15 mouse cellular contexts compared by ENCODE assay signal in genomic region chr14:34297038-34297437, GRCm38 (mm10). TPM values are rescaled to one million over a fixed set of nuclear protein-coding genes. Genes with fewer than 3 reads are reported as not detected.
A peak's percentile ranks its signal among the peaks of the same experiment; 100 is the strongest.
DNase-seq lines count a peak whose midpoint lies in the region; ATAC-seq and TF ChIP-seq lines count a peak whose summit lies in the region.
"Had no signal": no experiment of that assay in that cellular context is flagged by ENCODE, and none has a peak within 500 bp of the region (broad histone marks: within the 10 kb centered on the region; RNA-seq: fewer than 3 reads in every experiment).

No protein-coding gene starts in this region.

- no peak for ATAC-seq in liver, postnatal 0 days
- peak; percentile 8; the same call in 1 of the 2 replicates for ATAC-seq in G1E (ENCODE audit: extremely low read depth, insufficient number of reproducible peaks, low FRiP score, poor library complexity, severe bottlenecking)
- ATAC-seq: forebrain, embryonic 16.5 days had no signal

- DNase-seq in liver, postnatal 0 days: no peak
- DNase-seq in liver: no peak
- no peak for DNase-seq in G1E (ENCODE audit: low spot score)
- peak; percentile 59 for DNase-seq in brain, adult 2 months (ENCODE audit: low read depth, low spot score)
- DNase-seq in embryo, embryonic 10 days (ENCODE audit: low spot score): no peak
- no peak for DNase-seq in gastrocnemius, postnatal 25 days
- no peak for DNase-seq in right cerebral cortex, postnatal 25 days
- DNase-seq: cerebellum, adult 11-12 months; retina, postnatal 1 day had no signal

- H3K9ac ChIP-seq in liver, postnatal 0 days (replicated peaks): no peak overlapping the region

- 49% methylated on average over 4 of the region's 4 CpGs for WGBS in liver, postnatal 0 days (ENCODE audit: insufficient replicate concordance)

- H3K79me2 ChIP-seq in myocyte (ENCODE audit: control insufficient read depth, insufficient read depth): no peaks in the 10 kb centered on the region

- peaks cover 14% of the 10 kb centered on the region; the same call in 1 of the 2 replicates for H3K4me1 ChIP-seq in liver, postnatal 0 days (ENCODE audit: insufficient read depth)
- H3K4me1 ChIP-seq in G1E (ENCODE audit: insufficient read depth, low read depth, low read length): peaks cover 3% of the 10 kb centered on the region; the same call in 1 of the 2 replicates

- no peak for TF ChIP-seq CTCF in liver, postnatal 0 days (IDR thresholded peaks at IDR 0.05; ENCODE audit: low read depth)
- no peak for TF ChIP-seq CTCF in G1E (IDR thresholded peaks at IDR 0.05; ENCODE audit: low read depth, low read length)

- H3K9me3 ChIP-seq in liver, postnatal 0 days (ENCODE audit: low read length): no peaks in the 10 kb centered on the region
- no peaks in the 10 kb centered on the region for H3K9me3 ChIP-seq in G1E (replicated peaks)

- H3K27me3 ChIP-seq in liver, postnatal 0 days (ENCODE audit: insufficient read depth, low read length): no peaks in the 10 kb centered on the region
- H3K27me3 ChIP-seq in G1E (ENCODE audit: insufficient read depth, low read length) (no peaks in the 10 kb centered on the region), myocyte (ENCODE audit: control insufficient read depth, insufficient read depth, insufficient read length) (no peaks in the 10 kb centered on the region)

- peak overlapping the region; percentile 19 for H3K4me2 ChIP-seq in liver, postnatal 0 days (ENCODE audit: low read depth, low read length)
- peak overlapping the region; percentile 38 for H3K4me2 ChIP-seq in myocyte (ENCODE audit: low read depth)
- H3K4me2 ChIP-seq: heart, embryonic 11.5 days had no signal

- no peak overlapping the region for H3K4me3 ChIP-seq in liver, postnatal 0 days (ENCODE audit: low read depth, low read length)
- H3K4me3 ChIP-seq in G1E (ENCODE audit: low read depth, low read length) (no peak overlapping the region), myocyte (no peak overlapping the region)

- no peak overlapping the region for H3ac ChIP-seq in myocyte (ENCODE audit: control insufficient read depth, insufficient read length)

- peak overlapping the region; percentile 9; the same call in 1 of the 2 replicates for H3K27ac ChIP-seq in liver, postnatal 0 days (ENCODE audit: low read depth)

- TF ChIP-seq EP300 in liver, postnatal 0 days (IDR thresholded peaks at IDR 0.05; ENCODE audit: low read depth): no peak

- no peaks in the 10 kb centered on the region for H3K36me3 ChIP-seq in liver, postnatal 0 days (replicated peaks; ENCODE audit: insufficient read depth, low read length)
- peaks cover 19% of the 10 kb centered on the region for H3K36me3 ChIP-seq in G1E (replicated peaks)
- H3K36me3 ChIP-seq in myocyte (ENCODE audit: control insufficient read depth, insufficient read depth): no peaks in the 10 kb centered on the region

- TF ChIP-seq POLR2A in myocyte (IDR thresholded peaks at IDR 0.05; ENCODE audit: insufficient read length, low read depth): no peak

TF ChIP-seq in myocyte, 11 proteins besides CTCF, POLR2A, EP300 and RAD21:
- TF ChIP-seq MYOD1 (IDR thresholded peaks at IDR 0.05; ENCODE audit: control insufficient read depth in 1 of 3, insufficient read length in 2 of 3, low read depth in 2 of 3) (peak in 1 of 3 experiments; percentile 26), MYOG (IDR thresholded peaks at IDR 0.05; ENCODE audit: control insufficient read depth in 1 of 3, insufficient read depth in 1 of 3, insufficient read length in 2 of 3, low read depth in 2 of 3) (peak in 1 of 3 experiments; percentile 29), POLR2AphosphoS2 (IDR thresholded peaks at IDR 0.05; ENCODE audit: insufficient read length, low read depth) (no peak)

RNA-seq across cellular contexts. Expression of gene Shld2, which starts 13.3 kb away (rescaled TPM):
- polyA plus RNA-seq in liver, postnatal 0 days (2015; fragmentation: Nextera tagmentation; extraction: Ambion mirVana): 10.7 and 13.6 TPM in 2 replicates
- total RNA-seq in G1E (2014; fragmentation: Nextera tagmentation) (21.1 and 24.2 TPM in 2 replicates), G1E (2017) (14.6 and 14.8 TPM in 2 replicates)
- polyA plus RNA-seq in G1E (2012) (6.2 and 7.9 TPM in 2 replicates), myocyte (2012; fragmentation: generic; extraction: Trizol) (2.6 TPM)
- total RNA-seq in gastrocnemius, postnatal 25 days (2021): 1 to 10 TPM; 8.6 to 9.0 TPM

RNA-seq across cellular contexts. Expression of gene Glud1, which starts 13.5 kb away (rescaled TPM):
- 159 and 163 TPM in 2 replicates for polyA plus RNA-seq in liver, postnatal 0 days (2015; fragmentation: Nextera tagmentation; extraction: Ambion mirVana)
- 92.0 and 118 TPM in 2 replicates for total RNA-seq in G1E (2014; fragmentation: Nextera tagmentation)
- 83.9 and 109 TPM in 2 replicates for total RNA-seq in G1E (2017)
- polyA plus RNA-seq in G1E (2012): 45.9 and 61.4 TPM in 2 replicates
- polyA plus RNA-seq in myocyte (2012; fragmentation: generic; extraction: Trizol): 95.8 TPM
- total RNA-seq in gastrocnemius, postnatal 25 days (2021): 100 to 1,000 TPM; 124 to 137 TPM

RNA-seq across cellular contexts. Expression of gene Fam25c, which starts 58.2 kb away (rescaled TPM):
- polyA plus RNA-seq in liver, postnatal 0 days (2015; fragmentation: Nextera tagmentation; extraction: Ambion mirVana): 5.8 and 5.9 TPM in 2 replicates
- total RNA-seq in G1E (2014; fragmentation: Nextera tagmentation) (not detected in 2 replicates), G1E (2017) (not detected in 2 replicates)
- polyA plus RNA-seq in G1E (2012) (not detected in 2 replicates), myocyte (2012; fragmentation: generic; extraction: Trizol) (not detected)
- total RNA-seq in gastrocnemius, postnatal 25 days (2021): 1 to 10 TPM in 1 of 2 experiments, under 1 TPM in 1; 0.82 to 1.3 TPM
- total RNA-seq: layer of hippocampus, adult 8-10 months had no signal
- polyA plus RNA-seq: embryonic facial prominence, embryonic 11.5 days; forebrain, embryonic 16.5 days; heart, embryonic 11.5 days; limb, embryonic 11.5 days had no signal
